ENCODE assay signal across 14 mouse cellular contexts in the genomic region with DNA sequence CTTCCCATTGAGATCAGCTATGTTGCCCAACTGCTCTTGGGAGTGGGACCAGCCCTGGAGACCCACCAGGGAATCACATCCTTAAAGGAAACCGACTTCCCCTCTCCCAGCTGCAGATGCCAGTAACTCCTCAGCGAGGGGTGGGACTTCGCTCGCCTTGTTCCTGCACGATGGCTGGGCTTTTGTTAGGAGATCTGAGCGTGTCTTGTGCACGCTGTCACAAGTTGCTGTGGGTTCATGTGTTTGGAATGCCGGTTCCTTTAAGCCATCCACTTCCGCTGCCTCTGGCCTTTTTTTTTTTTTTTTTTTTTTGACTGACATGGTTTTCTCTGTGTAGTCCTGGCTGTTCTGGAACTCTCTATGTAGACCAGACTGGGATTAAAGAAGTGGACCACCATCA.
"Had no signal": no experiment of that assay in that cellular context is flagged by ENCODE, and none has a peak within 500 bp of the region (broad histone marks: within the 10 kb centered on the region; RNA-seq: fewer than 3 reads in every experiment).

No protein-coding gene starts in this region.

- H3K9ac ChIP-seq: kidney, embryonic 15.5 days; limb, embryonic 13.5 days; liver, embryonic 14.5 days; neural tube, embryonic 15.5 days had no signal

- H3K4me3 ChIP-seq: kidney, embryonic 15.5 days; limb, embryonic 13.5 days; midbrain, embryonic 10.5 days; myocyte; neural tube, embryonic 15.5 days had no signal

- H3K9me3 ChIP-seq: kidney, embryonic 15.5 days; limb, embryonic 13.5 days; midbrain, embryonic 10.5 days; neural tube, embryonic 15.5 days had no signal

- H3K36me3 ChIP-seq: neural tube, embryonic 15.5 days had no signal

- DNase-seq: kidney, adult 11 months; kidney, postnatal 36 days; layer of hippocampus, adult 9-11 months; left cerebral cortex, postnatal 4 days; midbrain, embryonic 14.5 days; right cerebral cortex, adult 18-20 months; thymus, postnatal 14 days had no signal

- H3K4me2 ChIP-seq: kidney, embryonic 15.5 days; limb, embryonic 13.5 days; neural tube, embryonic 15.5 days had no signal

- H3K27me3 ChIP-seq: kidney, embryonic 15.5 days; limb, embryonic 13.5 days; neural tube, embryonic 15.5 days had no signal

- H3K27ac ChIP-seq: kidney, embryonic 15.5 days; limb, embryonic 13.5 days; liver, embryonic 14.5 days; midbrain, embryonic 10.5 days; neural tube, embryonic 15.5 days; stomach, postnatal 0 days had no signal
